Mouse (Mus musculus): ENCODE data around the gene Morn1.

DNA sequence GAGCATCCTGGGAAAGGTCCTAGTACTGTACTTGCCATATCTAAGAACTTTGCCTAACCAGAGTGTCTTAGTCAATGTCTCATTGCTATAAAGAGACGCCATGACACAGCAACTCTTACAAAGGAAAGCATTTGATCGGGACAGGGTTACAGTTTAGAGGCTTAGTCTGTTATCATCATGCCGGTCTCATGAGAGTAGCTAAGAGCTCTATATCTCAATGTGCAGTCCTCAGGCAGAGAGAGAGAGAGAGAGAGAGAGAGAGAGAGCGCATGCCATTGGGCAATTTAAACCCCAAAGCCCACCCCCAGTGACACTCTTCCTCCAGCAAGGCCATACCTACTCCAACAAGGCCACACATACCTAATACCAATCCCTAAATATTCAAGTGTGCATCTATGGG, 21.5 kb downstream of the Morn1 start:
- TF ChIP-seq CTCF (IDR thresholded peaks at IDR 0.05; ENCODE audit: control insufficient read depth, insufficient read depth, low read length) (no peak), POLR2A (IDR thresholded peaks at IDR 0.05; ENCODE audit: borderline replicate concordance, control insufficient read depth, low read depth, low read length) (no peak)

All from bone marrow, adult 2 months (tissue).